Mouse (Mus musculus) limb, embryonic 15.5 days (tissue): Measurements from ENCODE around the gene Tsnaxip1. TPM values are rescaled to one million over a fixed set of nuclear protein-coding genes. Genes with fewer than 3 reads are reported as not detected.
A peak's percentile ranks its signal among the peaks of the same experiment; 100 is the strongest.

Experiments
- ATAC-seq: fragments of 200-750 bp; cut with Nextera tagmentation; 2 replicates; pipeline ENCODE4 v1.8.0; 2017; ENCODE audit warnings: low read depth, moderate TSS enrichment; ENCODE audit not compliant: insufficient number of reproducible peaks, low FRiP score, low TSS enrichment
- H3K27ac ChIP-seq: fragments of 300-500 bp; sonication (generic); 2 replicates; pipeline ENCODE4 v1.5.1; 2015; ENCODE audit warnings: moderate library complexity, mild to moderate bottlenecking, inconsistent platforms
- H3K27me3 ChIP-seq: fragments of 300-500 bp; sonication (generic); 2 replicates; pipeline ENCODE4 v1.6.1; 2015; ENCODE audit warnings: inconsistent platforms
- H3K36me3 ChIP-seq: fragments of 300-500 bp; sonication (generic); 2 replicates; pipeline ENCODE4 v1.6.1; 2015; ENCODE audit warnings: inconsistent platforms
- H3K4me1 ChIP-seq: fragments of 300-500 bp; sonication (generic); 2 replicates; pipeline ENCODE4 v1.6.1; 2015; ENCODE audit warnings: inconsistent platforms
- H3K4me2 ChIP-seq: fragments of 300-500 bp; sonication (generic); 2 replicates; pipeline ENCODE4 v1.6.1; 2015; ENCODE audit warnings: mild to moderate bottlenecking, inconsistent platforms
- H3K4me3 ChIP-seq: fragments of 300-500 bp; sonication (generic); 2 replicates; pipeline ENCODE4 v1.5.1; 2015; ENCODE audit warnings: mild to moderate bottlenecking, inconsistent platforms
- H3K9ac ChIP-seq: fragments of 300-500 bp; sonication (generic); 2 replicates; pipeline ENCODE4 v1.6.1; 2015; ENCODE audit warnings: inconsistent platforms
- H3K9me3 ChIP-seq: fragments of 300-500 bp; sonication (generic); 2 replicates; pipeline ENCODE4 v1.6.1; 2016; ENCODE audit warnings: inconsistent platforms
- WGBS: fragments of 180-500 bp; shearing (Covaris S2); methylation state at CpG from one replicate; pipeline ENCODE4 v1.1.7; 2015; 5-methylcytosine and 5-hydroxymethylcytosine counted together
- polyA plus RNA-seq: library from polyadenylated mRNA; unstranded; fragments of >200 nt; fragmentation: Nextera tagmentation; extraction: Ambion mirVana; gene quantifications from 2 replicates; pipeline ENCODE4 v1.2.1, GENCODE M21; 2015

Tsnaxip1 gene
- 0.28 and 0.47 TPM in 2 replicates for polyA plus RNA-seq

DNA sequence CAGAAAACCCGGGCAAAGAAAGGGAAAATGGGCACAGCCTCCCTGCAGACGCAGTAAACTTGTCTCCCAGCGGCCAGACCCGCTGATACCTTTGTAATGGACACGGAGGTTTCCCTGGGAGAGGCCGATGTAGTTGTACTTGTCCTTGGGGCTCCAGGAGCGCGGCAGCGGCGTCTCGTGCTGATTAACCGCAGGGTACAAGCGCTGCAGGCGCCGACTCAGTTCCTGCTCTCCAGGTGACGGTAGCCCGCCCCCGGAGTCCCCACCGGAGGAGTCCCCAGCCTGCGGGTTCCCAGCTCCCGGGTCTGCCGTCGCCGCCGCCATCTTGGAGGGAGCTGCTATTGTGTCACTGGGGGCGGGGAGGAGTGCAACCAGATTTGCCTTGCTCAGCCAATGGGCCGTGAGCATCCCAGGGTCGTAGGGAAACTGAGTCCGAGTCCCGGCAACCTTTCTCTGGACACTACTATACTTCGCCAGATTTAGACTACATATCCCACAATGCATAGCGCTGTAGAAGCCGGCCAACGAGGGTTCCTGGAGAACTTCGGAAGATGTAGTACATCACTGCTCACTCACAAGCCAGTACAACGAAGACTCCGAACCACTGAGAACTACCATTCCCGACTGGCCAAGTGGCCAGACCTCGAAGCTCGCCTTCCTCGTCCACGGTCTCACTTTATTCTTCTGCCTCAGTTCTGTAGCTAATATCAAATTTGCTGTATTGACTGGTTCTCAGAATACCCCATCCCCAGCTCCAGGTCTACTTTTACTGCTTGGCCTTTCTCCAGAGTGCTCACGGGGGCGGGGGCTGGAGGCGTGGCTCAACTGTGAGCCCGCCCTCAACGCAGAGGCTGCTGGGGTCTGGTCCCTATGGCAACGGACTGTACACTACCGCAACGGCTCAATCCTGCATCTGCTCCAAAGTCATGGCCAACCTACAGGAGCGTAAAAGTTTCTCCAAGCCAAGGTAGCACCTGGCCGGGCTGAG is at the start of gene Tsnaxip1, which contains the start of gene Ranbp10:
Gene Tsnaxip1, plus strand, starts transcription at position 871 of the 988 bp plus-strand sequence.
Gene Ranbp10, minus strand, starts transcription at position 490 of the 988 bp plus-strand sequence.
- Histone ChIP-seq H3K9ac (peak within 1 kb of the TSS; percentile 81), H3K4me1 (peaks cover 20% of the 10 kb centered on the region), H3K9me3 (no peaks in the 10 kb centered on the region), H3K27me3 (no peaks in the 10 kb centered on the region), H3K36me3 (peaks cover 21% of the 10 kb centered on the region), H3K4me2 (peak within 1 kb of the TSS; percentile 72), H3K4me3 (peak within 1 kb of the TSS; percentile 81), H3K27ac (peak within 1 kb of the TSS; percentile 80)
- peak; percentile 99 for ATAC-seq
- under 1% methylated on average over 52 of the region's 52 CpGs for WGBS

DNA sequence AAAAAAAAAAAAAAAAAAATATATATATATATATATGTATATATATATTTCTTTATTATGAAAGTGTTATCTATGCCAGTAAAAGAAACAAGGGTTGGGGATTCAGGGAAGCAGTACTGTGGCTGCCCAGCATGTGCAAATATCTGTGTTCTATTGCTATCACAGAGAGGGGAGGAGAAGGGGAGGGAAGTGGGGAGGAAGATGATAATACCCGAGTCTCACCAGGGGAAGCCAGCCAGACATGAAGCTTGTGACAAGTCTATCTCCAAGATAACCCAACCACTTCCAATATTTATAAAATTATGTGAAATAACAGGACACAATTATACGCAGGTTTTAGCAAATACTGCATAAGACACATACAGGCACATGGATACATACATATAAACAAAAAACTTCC is 49.7 kb upstream of the Tsnaxip1 start:
- H3K9me3 ChIP-seq = no peaks in the 10 kb centered on the region
- H3K36me3 ChIP-seq = peaks cover 91% of the 10 kb centered on the region
- H3K4me3 ChIP-seq = no peak overlapping the region
- 88% methylated on average over 2 of the region's 2 CpGs for WGBS
- H3K4me2 ChIP-seq = no peak overlapping the region
- no peaks in the 10 kb centered on the region for H3K27me3 ChIP-seq
- no peak overlapping the region for H3K9ac ChIP-seq
- no peak for ATAC-seq
- H3K4me1 ChIP-seq = no peaks in the 10 kb centered on the region
- H3K27ac ChIP-seq = no peak overlapping the region

DNA sequence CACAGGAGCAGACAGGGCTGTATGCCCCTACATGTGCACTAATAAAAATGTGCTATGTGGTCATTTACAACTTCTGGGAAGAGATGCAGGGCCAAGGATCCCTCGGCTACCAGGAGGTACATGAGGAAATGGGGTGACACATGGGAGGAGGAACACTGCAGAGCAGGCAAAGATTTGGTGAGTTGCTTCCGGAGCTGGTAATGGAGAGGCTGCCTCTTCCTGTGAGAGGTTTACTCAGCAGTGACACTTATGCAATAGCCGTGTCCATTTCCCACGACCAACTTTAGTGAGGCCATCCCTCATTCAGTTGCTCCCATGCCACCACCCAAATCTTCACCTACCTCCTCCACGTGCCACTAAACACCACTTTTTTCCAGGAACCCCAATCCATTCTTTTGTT is 47.2 kb upstream of the Tsnaxip1 start:
- no peaks in the 10 kb centered on the region for H3K9me3 ChIP-seq
- ATAC-seq = no peak
- no peak overlapping the region for H3K9ac ChIP-seq
- WGBS = 81% methylated on average over 5 of the region's 5 CpGs
- no peak overlapping the region for H3K4me2 ChIP-seq
- H3K4me3 ChIP-seq = no peak overlapping the region
- H3K27me3 ChIP-seq = no peaks in the 10 kb centered on the region
- no peak overlapping the region for H3K27ac ChIP-seq
- H3K36me3 ChIP-seq = peaks cover 80% of the 10 kb centered on the region
- H3K4me1 ChIP-seq = no peaks in the 10 kb centered on the region

DNA sequence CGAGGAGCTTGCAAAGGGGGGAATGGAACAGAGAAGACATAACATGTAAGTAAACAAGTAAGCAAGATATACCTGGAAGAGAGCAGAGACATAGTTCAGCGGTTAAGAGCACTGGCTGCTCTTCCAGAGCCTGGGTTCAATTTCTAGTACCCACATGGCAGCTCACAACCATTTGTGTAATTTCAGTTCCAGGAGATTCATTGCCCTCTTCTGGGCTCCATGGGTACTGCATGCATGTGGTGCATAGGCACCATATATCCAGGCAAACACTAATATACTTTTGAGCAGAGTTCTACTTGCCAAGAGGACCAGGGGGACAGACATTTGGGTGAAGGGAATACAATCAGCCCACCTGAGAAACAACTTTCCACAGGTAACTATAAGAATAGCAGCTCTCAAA is 39.3 kb upstream of the Tsnaxip1 start:
- Histone ChIP-seq H3K4me2 (no peak overlapping the region), H3K27me3 (no peaks in the 10 kb centered on the region), H3K36me3 (peaks cover 25% of the 10 kb centered on the region), H3K4me3 (no peak overlapping the region), H3K9ac (no peak overlapping the region), H3K27ac (no peak overlapping the region), H3K9me3 (no peaks in the 10 kb centered on the region), H3K4me1 (no peaks in the 10 kb centered on the region)
- no peak for ATAC-seq
- 95% methylated on average over 2 of the region's 2 CpGs for WGBS

DNA sequence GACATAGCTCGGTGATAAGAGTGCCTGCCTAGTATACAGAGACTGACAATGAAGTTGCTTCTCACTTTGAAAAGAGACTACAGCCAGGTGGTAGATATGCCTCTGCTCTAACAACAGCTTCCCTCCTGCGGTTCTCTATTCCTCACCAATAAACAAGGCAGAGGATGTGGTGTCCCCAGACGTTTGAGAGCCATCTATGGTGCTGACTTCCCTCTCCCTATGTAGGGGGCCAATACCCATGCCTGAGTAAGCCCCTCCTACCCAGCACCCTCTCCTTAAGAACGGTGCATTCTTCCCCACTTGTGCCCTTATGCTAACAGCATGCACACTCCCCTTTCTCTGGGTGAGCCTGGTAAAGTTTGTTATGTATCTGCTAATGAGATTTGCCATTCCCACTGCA is 38.6 kb upstream of the Tsnaxip1 start:
- no peak overlapping the region for H3K9ac ChIP-seq
- H3K4me2 ChIP-seq = no peak overlapping the region
- no peak overlapping the region for H3K27ac ChIP-seq
- H3K36me3 ChIP-seq = peaks cover 23% of the 10 kb centered on the region
- H3K4me1 ChIP-seq = 0 out of 2 replicates have a peak, but pooled peaks cover 3% of the 10 kb centered on the region
- WGBS = 60% methylated on average over 4 of the region's 4 CpGs
- no peaks in the 10 kb centered on the region for H3K27me3 ChIP-seq
- H3K9me3 ChIP-seq = no peaks in the 10 kb centered on the region
- no peak for ATAC-seq
- H3K4me3 ChIP-seq = no peak overlapping the region

DNA sequence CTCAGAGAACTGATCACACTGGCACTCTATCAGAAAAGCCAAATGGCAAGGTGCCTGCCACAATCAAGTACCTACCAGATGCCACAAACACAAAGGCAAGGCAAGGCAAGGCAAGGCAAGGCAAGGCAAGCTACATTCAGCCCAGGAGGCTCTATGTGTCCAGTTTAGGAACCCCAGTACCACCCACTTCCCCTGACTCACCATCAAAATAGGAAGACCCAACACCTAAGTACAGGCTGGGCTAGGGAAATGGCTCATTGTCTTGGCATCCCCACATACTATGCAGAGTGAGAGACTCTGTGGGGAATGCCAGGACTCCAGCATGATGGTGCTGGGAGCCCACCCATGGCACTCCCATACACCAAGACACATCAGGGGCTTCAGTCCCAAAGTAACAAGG is 37.9 kb upstream of the Tsnaxip1 start:
- Histone ChIP-seq H3K36me3 (peaks cover 20% of the 10 kb centered on the region), H3K9me3 (no peaks in the 10 kb centered on the region)
- no peak for ATAC-seq

DNA sequence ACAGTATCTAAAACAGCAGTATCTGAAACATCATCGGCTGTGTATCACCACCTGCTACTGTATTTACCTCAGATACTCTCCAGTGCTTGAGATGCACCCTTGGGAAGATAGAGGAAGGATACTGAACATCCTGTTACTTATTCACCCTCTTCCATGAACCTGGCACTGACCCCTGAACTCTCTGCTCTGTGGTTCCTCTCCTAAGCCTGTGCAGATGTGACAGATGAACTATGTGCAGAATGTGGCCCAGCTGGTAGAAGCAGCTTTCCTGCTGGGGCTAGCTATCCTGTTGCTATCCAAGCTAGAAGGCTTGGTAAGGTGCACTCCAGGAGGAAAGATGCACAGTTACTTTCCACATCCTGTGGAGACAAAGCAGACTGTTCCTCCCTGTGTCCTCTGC is 34.2 kb upstream of the Tsnaxip1 start:
- H3K4me2 ChIP-seq = no peak overlapping the region
- no peak overlapping the region for H3K4me3 ChIP-seq
- H3K36me3 ChIP-seq = 0 out of 2 replicates have a peak, but pooled peaks cover 3% of the 10 kb centered on the region
- H3K9me3 ChIP-seq = no peaks in the 10 kb centered on the region
- H3K9ac ChIP-seq = no peak overlapping the region
- 84% methylated on average over 1 of the region's 1 CpGs for WGBS
- ATAC-seq = no peak
- no peaks in the 10 kb centered on the region for H3K27me3 ChIP-seq
- H3K4me1 ChIP-seq = peaks cover 9% of the 10 kb centered on the region
- H3K27ac ChIP-seq = no peak overlapping the region

More for the DNA sequence above, 37.9 kb upstream of the Tsnaxip1 start:
- Histone ChIP-seq H3K27me3 (no peaks in the 10 kb centered on the region), H3K4me1 (0 out of 2 replicates have a peak, but pooled peaks cover 7% of the 10 kb centered on the region), H3K27ac (no peak overlapping the region), H3K9ac (no peak overlapping the region), H3K4me2 (no peak overlapping the region), H3K4me3 (no peak overlapping the region)

DNA sequence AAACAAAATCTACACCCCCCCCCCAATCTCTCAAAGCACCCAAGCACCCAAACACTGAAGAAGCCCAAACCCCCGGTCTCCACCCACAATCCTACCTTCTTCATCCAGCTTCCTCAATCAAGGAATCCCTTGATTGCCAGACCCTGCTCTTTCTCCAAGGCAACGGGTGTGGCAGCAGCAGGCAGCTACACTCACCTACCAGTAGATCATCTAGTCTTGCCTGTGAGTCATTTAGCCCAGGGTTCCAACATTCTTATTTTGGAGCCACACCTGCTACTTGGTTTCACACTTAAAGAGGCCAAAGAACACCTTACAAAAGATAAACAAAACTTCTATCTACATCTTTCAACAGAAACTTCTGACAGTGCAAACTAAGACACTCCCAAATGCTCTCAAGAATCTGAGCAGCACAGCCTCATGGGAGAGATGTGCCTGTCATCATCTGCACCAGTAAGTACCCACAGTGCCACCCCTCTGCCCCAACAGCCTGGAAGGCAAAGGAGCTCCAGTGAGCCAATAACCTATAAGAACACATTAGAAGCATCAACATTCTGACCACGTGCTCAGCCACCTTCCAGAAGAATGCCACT is 33.4 kb upstream of the Tsnaxip1 start:
- Histone ChIP-seq H3K9ac (no peak overlapping the region), H3K4me1 (peaks cover 16% of the 10 kb centered on the region), H3K27me3 (no peaks in the 10 kb centered on the region), H3K4me2 (no peak overlapping the region), H3K36me3 (0 out of 2 replicates have a peak, but pooled peaks cover 3% of the 10 kb centered on the region), H3K27ac (peak overlapping the region; percentile 50; the same call in 1 of the 2 replicates), H3K9me3 (no peaks in the 10 kb centered on the region), H3K4me3 (no peak overlapping the region)
- no peak for ATAC-seq
- WGBS = 67% methylated on average over 3 of the region's 3 CpGs

DNA sequence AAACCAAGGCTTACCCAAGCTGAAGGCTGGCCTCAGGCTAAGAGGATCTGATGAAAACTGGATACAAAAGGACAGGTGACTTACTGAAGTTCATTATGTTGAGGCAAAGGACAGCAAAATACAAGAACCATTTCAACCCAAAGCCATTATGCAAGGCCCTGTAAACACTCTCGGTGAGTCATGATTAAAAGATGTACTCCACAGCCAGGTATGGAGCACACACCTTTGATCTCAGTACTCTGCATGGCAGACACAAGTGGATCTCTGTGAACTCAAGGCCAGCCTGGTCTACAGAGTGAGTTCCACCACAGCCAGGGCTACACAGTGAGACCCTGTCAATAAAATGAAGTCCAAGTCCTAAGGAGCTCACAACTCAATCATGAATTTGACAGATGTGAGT is 31.7 kb upstream of the Tsnaxip1 start:
- WGBS = 83% methylated on average over 1 of the region's 1 CpGs
- H3K36me3 ChIP-seq = no peaks in the 10 kb centered on the region

DNA sequence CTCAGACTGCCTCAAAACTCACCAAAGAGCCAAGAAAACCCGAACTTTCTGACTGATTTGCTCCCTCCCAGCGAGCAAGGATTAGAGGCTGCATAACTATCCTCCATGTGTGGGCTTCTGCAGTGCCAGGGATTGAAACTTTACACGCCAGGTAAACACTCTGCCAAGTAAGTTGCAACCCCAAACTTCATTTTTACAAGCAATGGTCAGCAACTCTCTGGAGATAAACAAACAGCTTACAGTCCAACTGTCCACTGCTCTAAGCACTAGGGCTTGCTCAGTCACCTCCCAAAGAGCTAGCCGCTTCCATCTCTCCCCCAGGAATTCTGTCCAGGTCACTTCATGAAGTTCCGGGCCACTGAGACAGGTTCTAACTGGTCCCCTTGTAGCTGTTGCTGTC is 29.1 kb upstream of the Tsnaxip1 start:
- no peak overlapping the region for H3K4me2 ChIP-seq
- WGBS = 80% methylated on average over 5 of the region's 5 CpGs
- no peaks in the 10 kb centered on the region for H3K36me3 ChIP-seq
- no peak overlapping the region for H3K9ac ChIP-seq
- no peak overlapping the region for H3K27ac ChIP-seq
- no peak for ATAC-seq
- no peaks in the 10 kb centered on the region for H3K9me3 ChIP-seq
- no peak overlapping the region for H3K4me3 ChIP-seq
- peaks cover 22% of the 10 kb centered on the region for H3K4me1 ChIP-seq
- H3K27me3 ChIP-seq = no peaks in the 10 kb centered on the region

More for the DNA sequence above, 31.7 kb upstream of the Tsnaxip1 start:
- Histone ChIP-seq H3K27me3 (no peaks in the 10 kb centered on the region), H3K4me3 (no peak overlapping the region), H3K4me2 (no peak overlapping the region), H3K4me1 (peaks cover 22% of the 10 kb centered on the region), H3K27ac (no peak overlapping the region), H3K9me3 (no peaks in the 10 kb centered on the region), H3K9ac (no peak overlapping the region)
- no peak for ATAC-seq

DNA sequence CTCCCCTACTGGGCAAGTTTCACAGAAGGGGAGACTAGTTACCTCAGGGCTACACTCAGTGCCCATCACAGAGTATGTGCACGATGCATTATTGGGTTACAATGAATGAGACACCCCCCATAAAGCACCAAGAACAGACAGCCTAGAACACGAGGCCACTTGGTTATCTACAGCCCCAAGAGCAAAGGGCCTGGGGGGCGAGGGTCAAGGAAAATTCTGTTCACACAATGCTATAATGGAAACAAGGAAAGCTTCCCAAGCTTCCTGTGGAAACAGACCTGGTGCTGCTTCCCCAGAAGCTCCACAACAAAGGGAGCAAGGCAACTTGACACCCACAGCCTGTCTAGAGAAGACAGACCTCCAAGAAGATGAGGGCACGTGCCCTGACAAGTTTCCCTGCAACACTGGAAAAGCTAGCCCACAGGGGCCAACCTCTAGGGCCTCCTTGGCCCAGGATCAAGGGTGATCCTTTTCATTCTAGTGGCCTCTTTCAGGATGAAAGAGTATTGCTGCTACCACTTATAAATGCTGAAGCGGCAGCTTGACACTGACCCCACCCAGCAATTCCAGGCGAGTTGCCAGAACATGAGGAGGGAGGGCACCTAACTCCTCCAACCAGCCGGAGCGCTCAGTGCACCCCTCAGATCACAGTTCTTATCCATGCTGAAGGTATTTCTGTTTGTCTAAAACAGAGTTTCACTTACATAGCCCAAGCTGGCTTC is 28.3 kb upstream of the Tsnaxip1 start:
- ATAC-seq = peak; percentile 61; the same call in 1 of the 2 replicates
- no peaks in the 10 kb centered on the region for H3K27me3 ChIP-seq
- peak overlapping the region; percentile 73; the same call in 1 of the 2 replicates for H3K27ac ChIP-seq
- no peaks in the 10 kb centered on the region for H3K9me3 ChIP-seq
- peaks cover 18% of the 10 kb centered on the region for H3K4me1 ChIP-seq
- WGBS = 36% methylated on average over 8 of the region's 8 CpGs
- 0 out of 2 replicates have a peak, but pooled peaks cover 3% of the 10 kb centered on the region for H3K36me3 ChIP-seq
- no peak overlapping the region for H3K4me3 ChIP-seq
- no peak overlapping the region for H3K9ac ChIP-seq
- H3K4me2 ChIP-seq = no peak overlapping the region
